Mouse (Mus musculus): ENCODE results near the gene Kcnj9. TPM values are rescaled to one million over a fixed set of nuclear protein-coding genes. Genes with fewer than 3 reads are reported as not detected.

The Kcnj9 gene
- polyA plus RNA-seq, 1 experiment from 2014 or later: not detected

DNA sequence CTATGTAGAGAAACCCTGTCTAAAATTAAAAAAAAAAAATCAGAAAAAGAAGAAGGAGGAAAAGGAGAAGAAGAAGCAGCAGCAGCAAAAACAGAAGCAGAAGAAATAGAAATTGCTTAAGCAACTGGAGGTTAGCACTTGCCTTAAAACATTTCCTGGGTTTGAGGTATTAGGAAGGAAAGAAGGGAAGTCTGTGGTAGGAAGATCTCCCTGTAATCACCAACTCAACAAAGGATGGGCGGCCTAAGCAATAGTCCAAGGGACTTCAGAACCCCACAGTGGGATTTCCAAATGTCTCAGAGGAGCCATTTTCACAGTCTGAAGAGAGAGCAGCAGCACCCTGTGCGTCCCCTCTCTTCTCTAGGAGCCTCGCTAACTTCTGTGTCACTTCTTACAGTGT lies 23.3 kb upstream of the Kcnj9 start:
- H3K4me1 ChIP-seq (ENCODE audit: control insufficient read depth, insufficient read depth, low read length): 0 out of 2 replicates have a peak, but pooled peaks cover 12% of the 10 kb centered on the region
- H3K9ac ChIP-seq (replicated peaks; ENCODE audit: low read depth, low read length): no peak overlapping the region
- WGBS: 91% methylated on average over 3 of the region's 3 CpGs
- no peak overlapping the region for H3K27ac ChIP-seq (ENCODE audit: low read length)
- H3K9me3 ChIP-seq (ENCODE audit: control insufficient read depth, low read depth, low read length): no peaks in the 10 kb centered on the region
- ATAC-seq (ENCODE audit: insufficient number of reproducible peaks, insufficient read depth, low FRiP score, low read depth): no peak
- H3K4me3 ChIP-seq (ENCODE audit: low read depth, low read length): no peak overlapping the region
- H3K4me2 ChIP-seq (replicated peaks; ENCODE audit: low read depth, low read length): no peak overlapping the region
- no peaks in the 10 kb centered on the region for H3K36me3 ChIP-seq (ENCODE audit: control insufficient read depth, insufficient read depth, low read length)
- 0 out of 2 replicates have a peak, but pooled peaks cover 3% of the 10 kb centered on the region for H3K27me3 ChIP-seq (ENCODE audit: control insufficient read depth, insufficient read depth, low read length)

DNA sequence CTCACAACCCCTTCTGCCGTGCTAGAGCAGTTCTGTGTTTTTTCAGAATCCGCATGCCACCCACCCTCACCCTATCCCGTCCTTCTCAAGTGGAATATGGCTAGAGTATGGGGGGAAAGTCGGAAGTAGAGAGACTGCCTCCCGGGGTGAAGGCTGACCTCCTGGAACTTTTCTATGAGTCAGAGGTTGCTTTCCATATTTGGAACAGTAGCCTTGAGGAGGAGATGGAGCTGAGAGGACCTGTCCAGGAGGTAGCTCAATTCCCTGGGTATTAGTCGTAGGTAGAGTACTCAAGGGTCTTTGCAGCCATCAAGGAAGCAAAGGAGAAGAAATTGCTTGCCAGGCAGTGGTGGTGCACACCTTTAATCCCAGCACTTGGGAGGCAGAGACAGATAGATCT lies 22.9 kb upstream of the Kcnj9 start:
- H3K9me3 ChIP-seq (ENCODE audit: control insufficient read depth, low read depth, low read length): no peaks in the 10 kb centered on the region
- no peaks in the 10 kb centered on the region for H3K36me3 ChIP-seq (ENCODE audit: control insufficient read depth, insufficient read depth, low read length)
- 65% methylated on average over 6 of the region's 6 CpGs for WGBS
- no peak overlapping the region for H3K4me2 ChIP-seq (replicated peaks; ENCODE audit: low read depth, low read length)
- H3K4me3 ChIP-seq (ENCODE audit: low read depth, low read length): no peak overlapping the region
- 0 out of 2 replicates have a peak, but pooled peaks cover 3% of the 10 kb centered on the region for H3K27me3 ChIP-seq (ENCODE audit: control insufficient read depth, insufficient read depth, low read length)
- H3K27ac ChIP-seq (ENCODE audit: low read length): no peak overlapping the region
- H3K4me1 ChIP-seq (ENCODE audit: control insufficient read depth, insufficient read depth, low read length): 0 out of 2 replicates have a peak, but pooled peaks cover 12% of the 10 kb centered on the region
- H3K9ac ChIP-seq (replicated peaks; ENCODE audit: low read depth, low read length): no peak overlapping the region
- no peak for ATAC-seq (ENCODE audit: insufficient number of reproducible peaks, insufficient read depth, low FRiP score, low read depth)

DNA sequence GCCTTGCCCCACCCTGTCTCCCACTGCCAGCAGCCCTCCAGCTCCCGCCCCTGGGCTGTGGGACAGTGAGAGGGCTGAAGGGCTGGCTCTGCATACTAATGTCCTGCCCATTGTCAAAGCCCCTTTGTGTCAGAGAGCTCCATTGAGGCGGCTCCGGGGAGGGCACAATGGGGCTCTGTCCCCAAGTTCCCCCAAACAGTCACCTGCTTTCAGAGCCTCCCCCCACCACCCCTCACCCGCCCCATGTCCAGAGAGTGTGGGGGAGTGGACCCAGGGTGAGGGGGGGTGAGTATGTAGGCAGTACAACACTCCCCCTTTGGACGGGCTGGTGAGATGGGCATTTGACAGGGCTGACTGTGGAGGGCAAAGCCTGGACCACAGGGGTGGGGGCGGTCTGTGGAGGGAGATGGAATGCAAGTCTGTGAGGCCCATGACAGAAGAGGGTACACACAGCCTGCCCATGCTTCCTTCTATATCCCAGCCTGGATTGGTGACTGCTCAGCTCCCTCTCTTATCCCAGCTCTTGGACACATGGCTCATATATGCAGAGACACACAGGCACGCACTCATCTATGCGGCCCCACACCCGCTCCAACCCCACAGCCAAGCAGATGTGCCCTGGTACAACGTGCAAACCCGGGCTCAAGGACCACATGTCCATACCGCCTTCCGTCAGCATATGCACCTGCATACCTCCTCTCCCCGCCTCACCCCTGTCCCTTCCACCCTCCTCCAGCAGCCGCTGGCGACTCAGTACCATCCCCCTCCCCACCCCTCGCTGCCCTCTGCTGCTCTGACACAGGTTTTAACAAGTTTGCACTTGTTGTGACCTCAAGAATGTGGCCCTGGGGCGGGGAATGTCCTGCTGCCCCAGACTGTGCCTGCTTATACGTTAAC lies 21.0 kb upstream of the Kcnj9 start:
- Histone ChIP-seq H3K9ac (replicated peaks; ENCODE audit: low read depth, low read length) (no peak overlapping the region), H3K9me3 (ENCODE audit: control insufficient read depth, low read depth, low read length) (no peaks in the 10 kb centered on the region), H3K4me3 (ENCODE audit: low read depth, low read length) (no peak overlapping the region), H3K4me1 (ENCODE audit: control insufficient read depth, insufficient read depth, low read length) (0 out of 2 replicates have a peak, but pooled peaks cover 12% of the 10 kb centered on the region), H3K36me3 (ENCODE audit: control insufficient read depth, insufficient read depth, low read length) (no peaks in the 10 kb centered on the region), H3K27ac (ENCODE audit: low read length) (no peak overlapping the region), H3K4me2 (replicated peaks; ENCODE audit: low read depth, low read length) (no peak overlapping the region), H3K27me3 (ENCODE audit: control insufficient read depth, insufficient read depth, low read length) (0 out of 2 replicates have a peak, but pooled peaks cover 3% of the 10 kb centered on the region)
- whole genome bisulfite sequencing: 18% methylated on average over 19 of the region's 19 CpGs
- ATAC-seq (ENCODE audit: insufficient number of reproducible peaks, insufficient read depth, low FRiP score, low read depth): peak; percentile 79

DNA sequence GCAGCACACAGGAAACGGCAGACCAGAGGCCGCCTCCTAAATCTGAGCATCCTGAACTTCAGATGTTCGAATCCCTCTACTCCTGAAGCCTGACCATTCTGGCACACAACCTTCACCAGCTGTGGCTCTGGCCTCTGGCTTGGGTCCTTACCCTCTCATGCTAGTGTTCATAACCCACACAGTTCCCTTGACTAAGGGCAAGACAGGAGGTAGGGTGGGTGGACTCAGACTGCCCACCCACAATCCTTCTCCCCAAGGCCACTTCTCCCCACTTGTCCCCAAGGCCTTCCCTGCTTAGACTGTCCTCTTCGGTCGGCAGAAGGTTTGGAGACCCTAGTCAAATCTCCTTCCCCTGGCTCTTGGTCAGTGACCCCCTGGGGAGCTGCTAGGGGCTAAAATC lies 20.4 kb upstream of the Kcnj9 start:
- H3K9me3 ChIP-seq (ENCODE audit: control insufficient read depth, low read depth, low read length): no peaks in the 10 kb centered on the region
- H3K9ac ChIP-seq (replicated peaks; ENCODE audit: low read depth, low read length): no peak overlapping the region
- H3K4me1 ChIP-seq (ENCODE audit: control insufficient read depth, insufficient read depth, low read length): 0 out of 2 replicates have a peak, but pooled peaks cover 12% of the 10 kb centered on the region
- no peaks in the 10 kb centered on the region for H3K36me3 ChIP-seq (ENCODE audit: control insufficient read depth, insufficient read depth, low read length)
- 0 out of 2 replicates have a peak, but pooled peaks cover 3% of the 10 kb centered on the region for H3K27me3 ChIP-seq (ENCODE audit: control insufficient read depth, insufficient read depth, low read length)
- no peak overlapping the region for H3K4me3 ChIP-seq (ENCODE audit: low read depth, low read length)
- no peak overlapping the region for H3K27ac ChIP-seq (ENCODE audit: low read length)
- no peak overlapping the region for H3K4me2 ChIP-seq (replicated peaks; ENCODE audit: low read depth, low read length)
- no peak for ATAC-seq (ENCODE audit: insufficient number of reproducible peaks, insufficient read depth, low FRiP score, low read depth)
- WGBS: 79% methylated on average over 5 of the region's 5 CpGs

DNA sequence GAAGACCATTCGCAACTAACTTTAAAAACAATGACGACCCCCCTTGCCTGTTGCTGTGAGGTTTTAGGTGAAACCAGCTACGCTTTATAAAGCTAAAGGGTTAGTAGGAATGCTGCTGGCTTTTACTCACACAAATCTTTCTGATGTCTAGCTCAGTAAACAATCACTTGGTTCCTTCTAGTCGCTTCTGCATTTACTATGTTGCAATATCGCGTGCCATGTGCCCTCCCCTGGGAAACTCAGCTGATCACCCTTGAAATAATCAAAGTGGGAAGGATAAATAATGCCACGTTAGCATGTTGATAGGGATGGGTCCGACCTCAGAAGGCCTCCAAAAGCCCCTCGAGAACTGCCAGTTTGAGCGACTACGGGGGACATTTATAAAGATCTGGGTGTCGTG lies 18.3 kb upstream of the Kcnj9 start:
- ATAC-seq (ENCODE audit: insufficient number of reproducible peaks, insufficient read depth, low FRiP score, low read depth): no peak
- Histone ChIP-seq H3K4me1 (ENCODE audit: control insufficient read depth, insufficient read depth, low read length) (0 out of 2 replicates have a peak, but pooled peaks cover 12% of the 10 kb centered on the region), H3K36me3 (ENCODE audit: control insufficient read depth, insufficient read depth, low read length) (no peaks in the 10 kb centered on the region), H3K27me3 (ENCODE audit: control insufficient read depth, insufficient read depth, low read length) (0 out of 2 replicates have a peak, but pooled peaks cover 3% of the 10 kb centered on the region), H3K4me2 (replicated peaks; ENCODE audit: low read depth, low read length) (no peak overlapping the region), H3K9me3 (ENCODE audit: control insufficient read depth, low read depth, low read length) (no peaks in the 10 kb centered on the region), H3K4me3 (ENCODE audit: low read depth, low read length) (no peak overlapping the region), H3K9ac (replicated peaks; ENCODE audit: low read depth, low read length) (no peak overlapping the region), H3K27ac (ENCODE audit: low read length) (no peak overlapping the region)
- WGBS: 80% methylated on average over 12 of the region's 12 CpGs

DNA sequence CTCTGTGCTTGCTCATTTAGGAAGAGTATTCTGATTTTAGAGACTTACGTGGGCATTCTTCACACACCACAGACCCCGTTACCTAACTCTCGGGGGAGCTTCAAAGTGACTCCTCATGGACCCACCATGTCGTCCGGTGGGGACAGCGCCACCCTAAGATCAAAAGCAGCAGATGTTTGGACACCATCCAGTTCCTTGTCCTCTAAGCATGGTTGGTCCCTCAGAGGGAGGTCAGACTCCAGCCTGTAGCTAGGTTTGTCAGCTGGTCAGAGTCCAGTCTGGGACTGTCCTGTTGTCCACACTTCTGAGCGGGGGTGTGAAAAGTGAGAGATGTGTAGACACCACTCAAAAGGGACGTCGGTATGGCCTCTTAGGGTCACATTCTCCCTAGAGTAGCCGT lies 17.6 kb upstream of the Kcnj9 start:
- no peak overlapping the region for H3K9ac ChIP-seq (replicated peaks; ENCODE audit: low read depth, low read length)
- no peak overlapping the region for H3K27ac ChIP-seq (ENCODE audit: low read length)
- H3K27me3 ChIP-seq (ENCODE audit: control insufficient read depth, insufficient read depth, low read length): peaks cover 5% of the 10 kb centered on the region; the same call in 1 of the 2 replicates
- no peaks in the 10 kb centered on the region for H3K36me3 ChIP-seq (ENCODE audit: control insufficient read depth, insufficient read depth, low read length)
- no peak overlapping the region for H3K4me2 ChIP-seq (replicated peaks; ENCODE audit: low read depth, low read length)
- H3K4me1 ChIP-seq (ENCODE audit: control insufficient read depth, insufficient read depth, low read length): 0 out of 2 replicates have a peak, but pooled peaks cover 12% of the 10 kb centered on the region
- whole genome bisulfite sequencing: 83% methylated on average over 10 of the region's 10 CpGs
- ATAC-seq (ENCODE audit: insufficient number of reproducible peaks, insufficient read depth, low FRiP score, low read depth): no peak
- no peak overlapping the region for H3K4me3 ChIP-seq (ENCODE audit: low read depth, low read length)
- no peaks in the 10 kb centered on the region for H3K9me3 ChIP-seq (ENCODE audit: control insufficient read depth, low read depth, low read length)

DNA sequence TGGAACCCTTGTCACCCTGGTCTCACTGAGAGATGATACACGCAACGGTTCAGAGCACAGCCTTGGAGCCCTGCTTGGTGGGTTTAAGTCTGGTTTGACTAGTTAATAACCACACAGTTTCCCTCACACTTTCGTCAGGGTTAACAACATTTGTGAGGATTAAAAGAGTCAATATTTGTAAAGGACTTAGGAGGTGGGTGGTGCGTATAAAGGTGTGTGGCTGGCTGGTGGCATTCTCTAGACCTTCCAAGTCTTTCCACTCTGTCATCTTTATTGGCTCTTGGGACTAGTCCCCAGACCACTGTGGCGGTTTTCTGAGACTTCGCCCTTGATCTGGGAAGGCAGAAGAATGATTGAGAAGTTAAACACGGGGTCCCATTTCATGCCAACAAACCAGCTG lies 15.7 kb upstream of the Kcnj9 start:
- Histone ChIP-seq H3K4me2 (replicated peaks; ENCODE audit: low read depth, low read length) (no peak overlapping the region), H3K27ac (ENCODE audit: low read length) (no peak overlapping the region), H3K9me3 (ENCODE audit: control insufficient read depth, low read depth, low read length) (no peaks in the 10 kb centered on the region), H3K4me1 (ENCODE audit: control insufficient read depth, insufficient read depth, low read length) (peaks cover 7% of the 10 kb centered on the region; the same call in 1 of the 2 replicates), H3K9ac (replicated peaks; ENCODE audit: low read depth, low read length) (no peak overlapping the region), H3K4me3 (ENCODE audit: low read depth, low read length) (no peak overlapping the region), H3K27me3 (ENCODE audit: control insufficient read depth, insufficient read depth, low read length) (peaks cover 12% of the 10 kb centered on the region), H3K36me3 (ENCODE audit: control insufficient read depth, insufficient read depth, low read length) (no peaks in the 10 kb centered on the region)
- peak; percentile 42 for ATAC-seq (ENCODE audit: insufficient number of reproducible peaks, insufficient read depth, low FRiP score, low read depth)
- WGBS: 67% methylated on average over 7 of the region's 7 CpGs

DNA sequence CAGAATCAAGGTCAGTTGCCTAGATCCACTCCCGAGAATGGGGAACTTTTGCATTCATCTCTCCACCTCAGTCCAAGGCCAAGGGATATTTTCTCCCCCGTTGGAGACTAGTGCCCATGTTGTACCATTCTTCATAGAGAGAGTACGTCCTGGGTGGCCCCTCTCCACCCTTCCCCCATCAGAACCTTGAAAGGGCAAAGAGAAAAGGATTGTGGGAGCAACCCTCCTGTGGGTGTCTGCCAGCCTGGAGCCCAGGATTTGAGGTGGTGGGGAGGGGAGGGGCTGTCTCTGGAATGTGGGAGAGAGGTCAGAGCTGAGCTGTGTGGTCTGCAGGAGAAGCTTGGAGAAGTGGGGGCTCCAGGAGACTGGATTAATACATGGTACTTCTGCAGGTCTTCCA lies 14.8 kb upstream of the Kcnj9 start:
- H3K4me1 ChIP-seq (ENCODE audit: control insufficient read depth, insufficient read depth, low read length): peaks cover 4% of the 10 kb centered on the region; the same call in 1 of the 2 replicates
- 50% methylated on average over 3 of the region's 3 CpGs for WGBS

More for the DNA sequence above, 14.8 kb upstream of the Kcnj9 start:
- H3K4me2 ChIP-seq (replicated peaks; ENCODE audit: low read depth, low read length): no peak overlapping the region
- H3K27me3 ChIP-seq (ENCODE audit: control insufficient read depth, insufficient read depth, low read length): peaks cover 9% of the 10 kb centered on the region
- H3K9me3 ChIP-seq (ENCODE audit: control insufficient read depth, low read depth, low read length): no peaks in the 10 kb centered on the region
- no peak overlapping the region for H3K27ac ChIP-seq (ENCODE audit: low read length)
- H3K4me3 ChIP-seq (ENCODE audit: low read depth, low read length): no peak overlapping the region
- H3K9ac ChIP-seq (replicated peaks; ENCODE audit: low read depth, low read length): no peak overlapping the region
- no peak for ATAC-seq (ENCODE audit: insufficient number of reproducible peaks, insufficient read depth, low FRiP score, low read depth)
- H3K36me3 ChIP-seq (ENCODE audit: control insufficient read depth, insufficient read depth, low read length): no peaks in the 10 kb centered on the region
